Mouse (Mus musculus) G1E (cell line): ENCODE measurements at regions not wholly inside any gene's neighbourhood (a gene's known extent, or its start where the extent isn't known, plus 50 kb on each side); places are given as distances from the start of the nearest gene placed in this dataset.

ENCODE experiments used
- CTCF ChIP-seq: IDR thresholded peaks from 2 replicates; pipeline ENCODE4 v1.5.1; 2012; ENCODE audit warnings: low read depth, low read length, inconsistent platforms, mixed read lengths
- GATA1 ChIP-seq: IDR thresholded peaks from 2 replicates; pipeline ENCODE4 v1.6.1; 2012; ENCODE audit warnings: borderline replicate concordance, low read length, inconsistent platforms, mixed read lengths
- GATA2 ChIP-seq: IDR thresholded peaks from 2 replicates; pipeline ENCODE4 v1.6.1; 2012; ENCODE audit warnings: low read depth, low read length, inconsistent platforms, borderline replicate concordance
- TAL1 ChIP-seq: conservative IDR thresholded peaks from 2 replicates; pipeline ENCODE4 v1.6.1; 2012; ENCODE audit warnings: low read depth, low read length, inconsistent platforms, mixed read lengths

DNA sequence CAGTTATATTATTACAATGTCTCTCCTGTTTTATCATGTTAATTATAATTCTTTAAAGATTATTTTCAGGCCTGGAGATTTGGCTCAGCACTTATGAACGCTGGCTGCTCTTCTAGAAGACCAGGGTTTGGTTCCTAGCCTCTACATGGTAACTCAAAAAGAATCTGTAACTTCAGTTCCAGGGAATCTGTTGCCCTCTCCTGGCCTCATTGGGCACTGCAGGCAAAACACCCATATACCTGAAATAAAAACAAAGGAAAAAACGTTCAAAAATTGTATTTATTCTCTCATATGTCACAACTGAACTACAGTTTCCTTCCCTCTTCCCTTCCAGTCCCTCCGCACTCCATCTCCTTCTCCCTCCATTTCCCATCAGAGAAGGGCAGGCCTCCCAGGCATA, 201.9 kb upstream of the Kit start:
- TF ChIP-seq CTCF (peak; percentile 33; the same call in 1 of the 2 replicates), GATA1 (no peak), GATA2 (no peak), TAL1 (no peak)
